Mouse (Mus musculus): ENCODE measurements around the gene Rcc1. TPM values are rescaled to one million over a fixed set of nuclear protein-coding genes. Genes with fewer than 3 reads are reported as not detected.

Gene Rcc1
- total RNA-seq (2012; rRNA removed) (93.6 and 126 TPM in 2 replicates), total RNA-seq (2014; rRNA removed) (148 and 150 TPM in 2 replicates), polyA plus RNA-seq (2012; ENCODE audit: insufficient read length, low read depth) (149 and 170 TPM in 2 replicates)

DNA sequence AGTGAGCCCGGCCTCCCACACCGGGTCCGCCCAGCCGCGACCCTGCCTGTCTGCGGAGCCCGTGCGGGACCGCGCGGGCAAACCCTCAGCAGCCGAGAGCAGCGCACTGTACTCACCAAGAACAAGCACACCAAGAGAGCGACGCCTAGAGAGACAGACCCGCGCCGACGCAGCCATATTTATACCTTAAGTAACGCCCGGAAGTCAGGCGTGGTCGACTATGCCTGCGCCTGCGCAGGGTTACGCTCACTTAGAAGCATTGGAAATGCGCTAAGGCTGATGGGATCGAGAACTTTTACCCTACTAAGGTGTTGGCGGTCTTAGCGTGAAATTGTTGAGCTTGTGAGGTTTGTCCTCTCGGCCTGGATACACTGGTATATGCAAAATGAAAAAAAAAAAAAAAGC, at the start of gene Rcc1:
Rcc1 (minus strand) TSS at position 125 of the 405 bp plus-strand sequence.
- TF ChIP-seq ZNF384 (IDR thresholded peaks at IDR 0.05; ENCODE audit: low read depth, low read length) = peak; percentile 63
- TF ChIP-seq MAFK (IDR thresholded peaks at IDR 0.05; ENCODE audit: insufficient replicate concordance, low read length) = no peak
- peak; percentile 100 for TF ChIP-seq POLR2A (IDR thresholded peaks at IDR 0.05; ENCODE audit: low read depth, low read length)
- no peak for TF ChIP-seq CHD2 (IDR thresholded peaks at IDR 0.05; ENCODE audit: low read length)
- peak; percentile 62; the same call in 1 of the 2 replicates for TF ChIP-seq MAX (IDR thresholded peaks at IDR 0.05; ENCODE audit: low read length)
- TF ChIP-seq TBP (conservative IDR thresholded peaks at IDR 0.05; ENCODE audit: low read depth, low read length) = peak; percentile 98
- TF ChIP-seq KAT2A (IDR thresholded peaks at IDR 0.05; ENCODE audit: insufficient replicate concordance, low read length) = peak; percentile 78; the same call in 1 of the 2 replicates
- TF ChIP-seq USF2 (conservative IDR thresholded peaks at IDR 0.05; ENCODE audit: low read depth, low read length) = no peak
- no peak for TF ChIP-seq CHD1 (IDR thresholded peaks at IDR 0.05; ENCODE audit: low read depth, low read length)
- no peak for TF ChIP-seq PAX5 (IDR thresholded peaks at IDR 0.05; ENCODE audit: low read length)
- TF ChIP-seq MEF2A (IDR thresholded peaks at IDR 0.05; ENCODE audit: borderline replicate concordance, low read depth, low read length) = peak; percentile 52; the same call in 1 of the 2 replicates
- TF ChIP-seq HCFC1 (IDR thresholded peaks at IDR 0.05; ENCODE audit: low read depth, low read length) = peak; percentile 79
- TF ChIP-seq CTCF (conservative IDR thresholded peaks at IDR 0.05 in 1 of 2, IDR thresholded peaks at IDR 0.05 in 1 of 2; ENCODE audit: low read depth in 2 of 2, low read length in 2 of 2) = peak in 1 of 2 experiments; percentile 13; a peak in 1 of 4 replicates
- TF ChIP-seq ZC3H11A (IDR thresholded peaks at IDR 0.05; ENCODE audit: low read depth, low read length) = no peak
- no peak for TF ChIP-seq MAZ (IDR thresholded peaks at IDR 0.05; ENCODE audit: low read depth, low read length)
- peak; percentile 86 for TF ChIP-seq MYC (IDR thresholded peaks at IDR 0.05; ENCODE audit: low read depth, low read length)
- TF ChIP-seq RCOR1 (conservative IDR thresholded peaks at IDR 0.05; ENCODE audit: low read depth, low read length) = no peak
- TF ChIP-seq SMC3 (IDR thresholded peaks at IDR 0.05; ENCODE audit: low read depth, low read length) = no peak
- TF ChIP-seq UBTF (IDR thresholded peaks at IDR 0.05; ENCODE audit: low read depth, low read length) = 0 out of 2 replicates have a peak, but pooled peaks have one; percentile 55
- peak; percentile 96 for TF ChIP-seq ELF1 (IDR thresholded peaks at IDR 0.05; ENCODE audit: low read depth, low read length)
- TF ChIP-seq BHLHE40 (IDR thresholded peaks at IDR 0.05; ENCODE audit: low read depth, low read length) = peak; percentile 61; the same call in 1 of the 2 replicates
- TF ChIP-seq TCF12 (IDR thresholded peaks at IDR 0.05; ENCODE audit: low read depth, low read length) = peak; percentile 97
- peak; percentile 82; the same call in 1 of the 2 replicates for TF ChIP-seq MXI1 (IDR thresholded peaks at IDR 0.05; ENCODE audit: low read depth, low read length)
- no peak; the same call in 1 of the 2 replicates for TF ChIP-seq USF1 (IDR thresholded peaks at IDR 0.05; ENCODE audit: low read depth, low read length)
- TF ChIP-seq E2F4 (IDR thresholded peaks at IDR 0.05; ENCODE audit: insufficient replicate concordance, low read depth, low read length) = no peak
- TF ChIP-seq ZMIZ1 (IDR thresholded peaks at IDR 0.05; ENCODE audit: low read depth, low read length) = peak; percentile 100
- peak; percentile 100 for TF ChIP-seq NELFE (IDR thresholded peaks at IDR 0.05; ENCODE audit: low read depth, low read length)
- no peak for TF ChIP-seq RAD21 (IDR thresholded peaks at IDR 0.05; ENCODE audit: low read depth, low read length)
- TF ChIP-seq GABPA (IDR thresholded peaks at IDR 0.05; ENCODE audit: insufficient replicate concordance, low read depth, low read length) = no peak
- no peak for TF ChIP-seq EP300 (IDR thresholded peaks at IDR 0.05; ENCODE audit: low read length)
- TF ChIP-seq ETS1 (conservative IDR thresholded peaks at IDR 0.05; ENCODE audit: low read depth, low read length) = peak; percentile 22; the same call in 1 of the 2 replicates
- peak; percentile 99 for TF ChIP-seq NRF1 (IDR thresholded peaks at IDR 0.05; ENCODE audit: low read depth, low read length)
- TF ChIP-seq POLR2AphosphoS2 (IDR thresholded peaks at IDR 0.05; ENCODE audit: low read depth, low read length) = peak; percentile 99
- TF ChIP-seq ZKSCAN1 (IDR thresholded peaks at IDR 0.05; ENCODE audit: borderline replicate concordance, low read depth, low read length) = no peak
- TF ChIP-seq JUN (IDR thresholded peaks at IDR 0.05; ENCODE audit: insufficient read depth, low read depth, low read length) = no peak
- TF ChIP-seq JUND (conservative IDR thresholded peaks at IDR 0.05; ENCODE audit: low read depth, low read length) = no peak
- TF ChIP-seq SIN3A (IDR thresholded peaks at IDR 0.05; ENCODE audit: low read length) = peak; percentile 85; the same call in 1 of the 2 replicates
- peak; percentile 43; the same call in 1 of the 2 replicates for TF ChIP-seq IRF4 (IDR thresholded peaks at IDR 0.05; ENCODE audit: low read depth, low read length)
- peaks cover 14 to 41% of the 10 kb centered on the region in 2 experiments for H3K36me3 ChIP-seq (replicated peaks in 1 of 2; ENCODE audit: control insufficient read depth in 1 of 2, insufficient read depth in 1 of 2, low read length in 1 of 2)
- H3K27ac ChIP-seq (ENCODE audit: insufficient read depth, low read depth) = peak within 1 kb of the TSS; percentile 81
- H3K27me3 ChIP-seq (replicated peaks) = no peaks in the 10 kb centered on the region
- in situ Hi-C loops (cut with MboI; ENCODE audit: low pct_ligation_motif_present, low pct_unique_long_range_greater_than_20kb, low sequenced_read_pairs) (loop anchor here (10.0 kb wide), 1 partner anchor 61 kb away; no protein-coding TSS in a partner anchor), dilution Hi-C loops (cut with MboI; ENCODE audit: extremely low pct_ligation_motif_present, extremely low pct_unique_long_range_greater_than_20kb, low sequenced_read_pairs) (no loop called here)
- H3K9ac ChIP-seq (ENCODE audit: insufficient read depth, low read depth) = peak within 1 kb of the TSS; percentile 99
- no peaks in the 10 kb centered on the region for H3K9me3 ChIP-seq (replicated peaks; ENCODE audit: low read length)
- peaks cover 8 to 48% of the 10 kb centered on the region in 2 experiments for H3K4me1 ChIP-seq (ENCODE audit: control insufficient read depth in 1 of 2, insufficient read depth in 2 of 2)
- peak within 1 kb of the TSS; percentile 84 to 96 (median 87) for H3K4me3 ChIP-seq (replicated peaks in 1 of 3; ENCODE audit: low read depth in 2 of 3, low read length in 2 of 3, poor library complexity in 1 of 3)
- DNase-seq (ENCODE audit: extremely low read depth) = peak; percentile 95
- peak within 1 kb of the TSS; percentile 91 for H3K4me2 ChIP-seq (ENCODE audit: insufficient read depth, low read depth, poor library complexity, severe bottlenecking)
- peaks cover 23% of the 10 kb centered on the region for H3K79me2 ChIP-seq (replicated peaks; ENCODE audit: control insufficient read depth, extremely low read depth, insufficient read depth, poor library complexity, severe bottlenecking)

Data from CH12.LX (cell line).